ENCODE assay signal across 14 mouse cellular contexts in genomic region chr3:84260837-84261236, GRCm38 (mm10). TPM values are rescaled to one million over a fixed set of nuclear protein-coding genes. Genes with fewer than 3 reads are reported as not detected.
DNase-seq lines count a peak whose midpoint lies in the region; ATAC-seq and TF ChIP-seq lines count a peak whose summit lies in the region.
"Had no signal": no experiment of that assay in that cellular context is flagged by ENCODE, and none has a peak within 500 bp of the region (broad histone marks: within the 10 kb centered on the region; RNA-seq: fewer than 3 reads in every experiment).

No protein-coding gene starts in this region.

- no peak for TF ChIP-seq CTCF in kidney, adult 2 months (conservative IDR thresholded peaks at IDR 0.05; ENCODE audit: insufficient read depth, insufficient read length, low read depth, low read length)

- H3K27me3 ChIP-seq in kidney, embryonic 15.5 days, result 0 out of 2 replicates have a peak, but pooled peaks cover 4% of the 10 kb centered on the region
- no peaks in the 10 kb centered on the region for H3K27me3 ChIP-seq in kidney, adult 2 months (replicated peaks; ENCODE audit: control insufficient read depth, insufficient read depth, low read length)
- H3K27me3 ChIP-seq in forebrain, embryonic 16.5 days (replicated peaks; ENCODE audit: control insufficient read depth, insufficient read depth, low read length), result no peaks in the 10 kb centered on the region
- H3K27me3 ChIP-seq in limb, embryonic 12.5 days, result peaks cover 66% of the 10 kb centered on the region
- no peaks in the 10 kb centered on the region for H3K27me3 ChIP-seq in neural tube, embryonic 14.5 days (ENCODE audit: control insufficient read depth, insufficient read depth, low read length)

- intact Hi-C loops in heart, postnatal 14 days (cut with DNase I), result loop anchor here (5.0 kb wide), 1 partner anchor 69 kb away; no protein-coding TSS in a partner anchor

- H3K9me3 ChIP-seq in kidney, embryonic 15.5 days (replicated peaks), result no peaks in the 10 kb centered on the region
- no peaks in the 10 kb centered on the region for H3K9me3 ChIP-seq in forebrain, embryonic 16.5 days (ENCODE audit: control insufficient read depth, low read length)
- H3K9me3 ChIP-seq in limb, embryonic 12.5 days, result no peaks in the 10 kb centered on the region
- no peaks in the 10 kb centered on the region for H3K9me3 ChIP-seq in neural tube, embryonic 14.5 days (ENCODE audit: control insufficient read depth, low read length)

- H3K4me1 ChIP-seq in kidney, embryonic 15.5 days, result peaks cover 33% of the 10 kb centered on the region
- H3K4me1 ChIP-seq in kidney, adult 2 months (ENCODE audit: control insufficient read depth, insufficient read depth, low read length), result peaks cover 12% of the 10 kb centered on the region; the same call in 1 of the 2 replicates
- H3K4me1 ChIP-seq in forebrain, embryonic 16.5 days (replicated peaks; ENCODE audit: control insufficient read depth, insufficient read depth, low read length), result peaks cover 55% of the 10 kb centered on the region
- H3K4me1 ChIP-seq in limb, embryonic 12.5 days (replicated peaks), result peaks cover 30% of the 10 kb centered on the region
- peaks cover 32% of the 10 kb centered on the region for H3K4me1 ChIP-seq in neural tube, embryonic 14.5 days (ENCODE audit: control insufficient read depth, insufficient read depth, low read length)

- peak overlapping the region; percentile 100; the same call in 1 of the 2 replicates for H3K4me2 ChIP-seq in kidney, embryonic 15.5 days
- peak overlapping the region; percentile 66 for H3K4me2 ChIP-seq in forebrain, embryonic 16.5 days (ENCODE audit: low read length)
- H3K4me2 ChIP-seq in limb, embryonic 12.5 days, result peak overlapping the region; percentile 98; the same call in 1 of the 2 replicates
- peak overlapping the region; percentile 67; the same call in 1 of the 2 replicates for H3K4me2 ChIP-seq in neural tube, embryonic 14.5 days (ENCODE audit: low read depth, low read length)

- DNase-seq in kidney, adult 2 months, result no peak
- DNase-seq in cerebellum, adult 11 months, result no peak
- no peak for DNase-seq in layer of hippocampus, postnatal 36 days
- DNase-seq in heart, postnatal 14 days, result no peak
- DNase-seq: gastrocnemius, postnatal 14 days; kidney, adult 18-20 months; left cerebral cortex, postnatal 4 days; lung, embryonic 14.5 days; right cerebral cortex, adult 18-20 months had no signal

- 19% methylated on average over 7 of the region's 7 CpGs for WGBS in kidney, embryonic 15.5 days
- 72% methylated on average over 7 of the region's 7 CpGs for WGBS in kidney, adult 2 months
- 26% methylated on average over 7 of the region's 7 CpGs for WGBS in forebrain, embryonic 16.5 days
- WGBS in limb, embryonic 12.5 days, result 14% methylated on average over 7 of the region's 7 CpGs
- WGBS in neural tube, embryonic 14.5 days, result 10% methylated on average over 7 of the region's 7 CpGs

- no peak for ATAC-seq in kidney, embryonic 15.5 days (replicated peaks; ENCODE audit: low FRiP score)
- no peak for ATAC-seq in forebrain, embryonic 16.5 days
- no peak for ATAC-seq in limb, embryonic 12.5 days (ENCODE audit: insufficient number of reproducible peaks, insufficient read depth, low FRiP score, low TSS enrichment, low read depth)
- no peak for ATAC-seq in neural tube, embryonic 14.5 days (ENCODE audit: low read depth)
- ATAC-seq: activated CD4-positive, CD25-positive, alpha-beta regulatory T cell, adult 4 months had no signal

- H3K27ac ChIP-seq in kidney, embryonic 15.5 days, result 0 out of 2 replicates have a peak overlapping the region, but pooled peaks have one; percentile 4
- no peak overlapping the region for H3K27ac ChIP-seq in kidney, adult 2 months (ENCODE audit: insufficient read depth, low read depth, low read length)
- H3K27ac ChIP-seq in forebrain, embryonic 16.5 days (ENCODE audit: low read length), result peak overlapping the region; percentile 97
- H3K27ac ChIP-seq in limb, embryonic 12.5 days, result no peak overlapping the region
- peak overlapping the region; percentile 96; the same call in 1 of the 2 replicates for H3K27ac ChIP-seq in neural tube, embryonic 14.5 days (ENCODE audit: low read depth, low read length)

- no peaks in the 10 kb centered on the region for H3K36me3 ChIP-seq in kidney, embryonic 15.5 days
- no peaks in the 10 kb centered on the region for H3K36me3 ChIP-seq in kidney, adult 2 months (ENCODE audit: control insufficient read depth, insufficient read depth, low read length)
- H3K36me3 ChIP-seq in forebrain, embryonic 16.5 days (ENCODE audit: control insufficient read depth, insufficient read depth), result no peaks in the 10 kb centered on the region
- H3K36me3 ChIP-seq in limb, embryonic 12.5 days, result no peaks in the 10 kb centered on the region
- no peaks in the 10 kb centered on the region for H3K36me3 ChIP-seq in neural tube, embryonic 14.5 days (ENCODE audit: control insufficient read depth, insufficient read depth, low read length)

- TF ChIP-seq POLR2A in kidney, adult 2 months (IDR thresholded peaks at IDR 0.05; ENCODE audit: low read depth, low read length), result no peak

- no peak overlapping the region for H3K9ac ChIP-seq in kidney, embryonic 15.5 days
- H3K9ac ChIP-seq in forebrain, embryonic 16.5 days (replicated peaks; ENCODE audit: low read depth, low read length), result peak overlapping the region; percentile 96; the same call in 1 of the 2 replicates
- H3K9ac ChIP-seq in limb, embryonic 12.5 days (replicated peaks), result no peak overlapping the region
- H3K9ac ChIP-seq in neural tube, embryonic 14.5 days (replicated peaks; ENCODE audit: low read depth, low read length), result no peak overlapping the region

- H3K4me3 ChIP-seq in kidney, embryonic 15.5 days (replicated peaks), result no peak overlapping the region
- no peak overlapping the region for H3K4me3 ChIP-seq in kidney, adult 2 months (ENCODE audit: insufficient read depth, low read depth, low read length)
- no peak overlapping the region for H3K4me3 ChIP-seq in forebrain, embryonic 16.5 days (replicated peaks; ENCODE audit: low read length)
- H3K4me3 ChIP-seq in limb, embryonic 12.5 days (replicated peaks), result no peak overlapping the region
- H3K4me3 ChIP-seq in neural tube, embryonic 14.5 days (ENCODE audit: low read depth, low read length), result no peak overlapping the region

RNA-seq across cellular contexts. Expression of gene Trim2, which starts 45.8 kb away (rescaled TPM):
- polyA plus RNA-seq in kidney, embryonic 15.5 days (2015; fragmentation: Nextera tagmentation; extraction: Ambion mirVana), result 27.5 and 27.8 TPM in 2 replicates
- polyA plus RNA-seq in kidney, adult 2 months (2012; rRNA removed), result 44.5 and 49.2 TPM in 2 replicates
- polyA plus RNA-seq in forebrain, embryonic 16.5 days (2015; fragmentation: Nextera tagmentation; extraction: Ambion mirVana), result 195 and 201 TPM in 2 replicates
- 17.8 and 18.5 TPM in 2 replicates for polyA plus RNA-seq in limb, embryonic 12.5 days (2016; fragmentation: Nextera tagmentation; extraction: Ambion mirVana)
- polyA plus RNA-seq in neural tube, embryonic 14.5 days (2014; fragmentation: Nextera tagmentation; extraction: Ambion mirVana), result 136 and 139 TPM in 2 replicates
- 100 to 1,000 TPM; 410 to 433 TPM for total RNA-seq in layer of hippocampus, postnatal 36 days (2021)
- 1 to 10 TPM; 6.9 to 8.5 TPM for total RNA-seq in heart, postnatal 14 days (2021)

Comparison
In these comparisons a context has a peak if more than half of its experiments do, and no peak if none do; other contexts are left out.
1. H3K27ac ChIP-seq: peak in kidney, embryonic 15.5 days (single experiment), forebrain, embryonic 16.5 days (single experiment) and neural tube, embryonic 14.5 days (single experiment); none in kidney, adult 2 months (single experiment) and limb, embryonic 12.5 days (single experiment).
2. Peak in every context shown above with its lines, with median percentiles within 50 percentile points of each other: H3K4me2 ChIP-seq.